Mouse (Mus musculus) cerebellum, adult 18-20 months (tissue): Measurements from ENCODE around the gene Ndufs1.
A peak's percentile ranks its signal among the peaks of the same experiment; 100 is the strongest.
"Not testable (repeated sequence)": the region's sequence is repeated elsewhere in the genome, so short reads cannot be mapped to it uniquely, and the experiment has no call there.

Source experiments
- DNase-seq, 2 experiments: peaks; one replicate each; pipeline ENCODE4 v3.0.0; 2021

The Ndufs1 gene

GRCm38 (mm10) chr1:63182636-63183270 lies 6.1 kb upstream of the Ndufs1 start:
- DNase-seq: peak; percentile 39 to 61

GRCm38 (mm10) chr1:63182212-63182611 lies 5.6 kb upstream of the Ndufs1 start:
- peak; percentile 80 to 84 for DNase-seq

GRCm38 (mm10) chr1:63181480-63181879 lies 4.8 kb upstream of the Ndufs1 start:
- DNase-seq: no peak

GRCm38 (mm10) chr1:63181019-63181418 lies 4.4 kb upstream of the Ndufs1 start:
- DNase-seq: peak; percentile 86 to 88

GRCm38 (mm10) chr1:63180575-63180974 lies 3.9 kb upstream of the Ndufs1 start:
- DNase-seq: not testable (repeated sequence)

GRCm38 (mm10) chr1:63180122-63180521 lies 3.5 kb upstream of the Ndufs1 start:
- no peak for DNase-seq

- no peak for DNase-seq
Measured at GRCm38 (mm10) chr1:63178308-63178707, 1.7 kb upstream of the Ndufs1 start.

- DNase-seq: no peak
Measured at GRCm38 (mm10) chr1:63176259-63176603, 402 bp downstream of the Ndufs1 start.

GRCm38 (mm10) chr1:63175853-63176252 lies 780 bp downstream of the Ndufs1 start:
- DNase-seq: no peak

- DNase-seq: no peak
Measured at GRCm38 (mm10) chr1:63168638-63169037, 8.0 kb downstream of the Ndufs1 start.

GRCm38 (mm10) chr1:63140231-63140630 lies 36.4 kb downstream of the Ndufs1 start:
- DNase-seq: no peak

GRCm38 (mm10) chr1:63138586-63138985 lies 38.0 kb downstream of the Ndufs1 start:
- DNase-seq: not testable (repeated sequence)

GRCm38 (mm10) chr1:63137971-63138370 lies 38.7 kb downstream of the Ndufs1 start:
- DNase-seq: no peak

- no peak for DNase-seq
Measured at GRCm38 (mm10) chr1:63134530-63134929, 42.1 kb downstream of the Ndufs1 start.

- no peak for DNase-seq
Measured at GRCm38 (mm10) chr1:63131766-63132165, 44.9 kb downstream of the Ndufs1 start.

GRCm38 (mm10) chr1:63130883-63131282 lies 45.8 kb downstream of the Ndufs1 start:
- no peak for DNase-seq

GRCm38 (mm10) chr1:63129857-63130690 lies 46.6 kb downstream of the Ndufs1 start:
- no peak for DNase-seq

- no peak for DNase-seq
Measured at GRCm38 (mm10) chr1:63129273-63129672, 47.4 kb downstream of the Ndufs1 start.

GRCm38 (mm10) chr1:63126206-63126605 lies 50.4 kb downstream of the Ndufs1 start:
- no peak for DNase-seq

- no peak for DNase-seq
Measured at GRCm38 (mm10) chr1:63123823-63124450, 52.7 kb downstream of the Ndufs1 start.

GRCm38 (mm10) chr1:63122005-63122404 lies 54.6 kb downstream of the Ndufs1 start:
- no peak for DNase-seq

GRCm38 (mm10) chr1:63120382-63120781 lies 56.3 kb downstream of the Ndufs1 start:
- no peak for DNase-seq

GRCm38 (mm10) chr1:63119675-63120074 lies 57.0 kb downstream of the Ndufs1 start:
- no peak for DNase-seq

- peak in 1 of 2 experiments; percentile 10 for DNase-seq
Measured at GRCm38 (mm10) chr1:63115540-63115939, 61.1 kb downstream of the Ndufs1 start.
